Mouse (Mus musculus) limb, embryonic 12.5 days (tissue): ENCODE measurements at regions not wholly inside any gene's neighbourhood (a gene's known extent, or its start where the extent isn't known, plus 50 kb on each side); places are given as distances from the start of the nearest gene placed in this dataset.
"Not testable (repeated sequence)": the region's sequence is repeated elsewhere in the genome, so short reads cannot be mapped to it uniquely, and the experiment has no call there.

ENCODE experiments used
- ATAC-seq: fragments of 200-750 bp; cut with Nextera tagmentation; 2 replicates; pipeline ENCODE4 v1.8.0; 2017; ENCODE audit warnings: low read depth, moderate TSS enrichment; ENCODE audit not compliant: insufficient number of reproducible peaks, insufficient read depth, low FRiP score, low TSS enrichment
- H3K27ac ChIP-seq: fragments of 300-500 bp; sonication (generic); 2 replicates; pipeline ENCODE4 v1.5.1; 2016; ENCODE audit warnings: mild to moderate bottlenecking, moderate library complexity
- H3K27me3 ChIP-seq: fragments of 300-500 bp; sonication (generic); 2 replicates; pipeline ENCODE4 v1.6.1; 2016; ENCODE audit warnings: mild to moderate bottlenecking, moderate library complexity
- H3K36me3 ChIP-seq: fragments of 300-500 bp; sonication (generic); 2 replicates; pipeline ENCODE4 v1.6.1; 2016; ENCODE audit warnings: mild to moderate bottlenecking, moderate library complexity
- H3K4me1 ChIP-seq: fragments of 300-500 bp; sonication (generic); replicated peaks from 2 replicates; pipeline ENCODE4 v1.6.1; 2016
- H3K4me2 ChIP-seq: fragments of 300-500 bp; sonication (generic); 2 replicates; pipeline ENCODE4 v1.6.1; 2016; ENCODE audit warnings: mild to moderate bottlenecking, moderate library complexity
- H3K4me3 ChIP-seq: fragments of 300-500 bp; sonication (generic); replicated peaks from 2 replicates; pipeline ENCODE4 v1.5.1; 2016; ENCODE audit warnings: mild to moderate bottlenecking
- H3K9ac ChIP-seq: fragments of 300-500 bp; sonication (generic); replicated peaks from 2 replicates; pipeline ENCODE4 v1.6.1; 2016; ENCODE audit warnings: mild to moderate bottlenecking, moderate library complexity
- H3K9me3 ChIP-seq: fragments of 300-500 bp; sonication (generic); 2 replicates; pipeline ENCODE4 v1.6.1; 2016; ENCODE audit warnings: mild to moderate bottlenecking, moderate library complexity
- WGBS: fragments of 180-500 bp; shearing (Covaris S2); methylation state at CpG from one replicate; pipeline ENCODE4 v1.1.7; 2016; 5-methylcytosine and 5-hydroxymethylcytosine counted together

GRCm38 (mm10) chr7:73233539-73234158 lies 141.7 kb upstream of the Rgma start:
- ATAC-seq = no peak

GRCm38 (mm10) chr7:73238486-73238885 lies 136.8 kb upstream of the Rgma start:
- 0 out of 2 replicates have a peak, but pooled peaks cover 4% of the 10 kb centered on the region for H3K27me3 ChIP-seq
- WGBS = 40% methylated on average over 4 of the region's 4 CpGs
- ATAC-seq = no peak
- H3K9me3 ChIP-seq = no peaks in the 10 kb centered on the region
- no peak overlapping the region for H3K4me3 ChIP-seq
- no peak overlapping the region for H3K4me2 ChIP-seq
- no peaks in the 10 kb centered on the region for H3K36me3 ChIP-seq
- H3K4me1 ChIP-seq = no peaks in the 10 kb centered on the region
- no peak overlapping the region for H3K9ac ChIP-seq
- no peak overlapping the region for H3K27ac ChIP-seq

More at GRCm38 (mm10) chr7:73233539-73234158, 141.7 kb upstream of the Rgma start:
- Histone ChIP-seq H3K4me1 (no peaks in the 10 kb centered on the region), H3K9me3 (no peaks in the 10 kb centered on the region), H3K9ac (no peak overlapping the region), H3K27ac (no peak overlapping the region), H3K36me3 (no peaks in the 10 kb centered on the region), H3K4me2 (no peak overlapping the region), H3K4me3 (no peak overlapping the region), H3K27me3 (0 out of 2 replicates have a peak, but pooled peaks cover 4% of the 10 kb centered on the region)
- WGBS = 91% methylated on average over 8 of the region's 8 CpGs

- H3K27ac ChIP-seq = no peak overlapping the region
- ATAC-seq = 0 out of 2 replicates have a peak, but pooled peaks have one; percentile 56
- WGBS = 51% methylated on average over 9 of the region's 9 CpGs
Observed at GRCm38 (mm10) chr7:73243591-73244355, 131.5 kb upstream of the Rgma start.

GRCm38 (mm10) chr7:73245431-73245830 lies 129.9 kb upstream of the Rgma start:
- WGBS = 82% methylated on average over 2 of the region's 2 CpGs
- no peak overlapping the region for H3K27ac ChIP-seq
- H3K9me3 ChIP-seq = no peaks in the 10 kb centered on the region
- H3K4me2 ChIP-seq = no peak overlapping the region
- no peaks in the 10 kb centered on the region for H3K36me3 ChIP-seq
- no peaks in the 10 kb centered on the region for H3K4me1 ChIP-seq
- H3K9ac ChIP-seq = no peak overlapping the region
- ATAC-seq = no peak
- no peaks in the 10 kb centered on the region for H3K27me3 ChIP-seq
- no peak overlapping the region for H3K4me3 ChIP-seq

More at GRCm38 (mm10) chr7:73243591-73244355, 131.5 kb upstream of the Rgma start:
- no peak overlapping the region for H3K4me2 ChIP-seq
- no peaks in the 10 kb centered on the region for H3K4me1 ChIP-seq
- H3K4me3 ChIP-seq = no peak overlapping the region
- H3K9ac ChIP-seq = no peak overlapping the region
- H3K9me3 ChIP-seq = no peaks in the 10 kb centered on the region
- H3K36me3 ChIP-seq = no peaks in the 10 kb centered on the region
- H3K27me3 ChIP-seq = no peaks in the 10 kb centered on the region

GRCm38 (mm10) chr7:73250593-73250992 lies 124.7 kb upstream of the Rgma start:
- Histone ChIP-seq H3K4me3 (no peak overlapping the region), H3K36me3 (no peaks in the 10 kb centered on the region), H3K9me3 (no peaks in the 10 kb centered on the region), H3K27me3 (no peaks in the 10 kb centered on the region), H3K27ac (no peak overlapping the region), H3K4me1 (peaks cover 3% of the 10 kb centered on the region; the same call in 1 of the 2 replicates), H3K4me2 (no peak overlapping the region), H3K9ac (no peak overlapping the region)
- 35% methylated on average over 8 of the region's 8 CpGs for WGBS
- no peak for ATAC-seq

- no peaks in the 10 kb centered on the region for H3K9me3 ChIP-seq
- ATAC-seq = no peak
- no peak overlapping the region for H3K4me3 ChIP-seq
- no peak overlapping the region for H3K9ac ChIP-seq
- no peak overlapping the region for H3K4me2 ChIP-seq
- H3K36me3 ChIP-seq = no peaks in the 10 kb centered on the region
- peaks cover 3% of the 10 kb centered on the region; the same call in 1 of the 2 replicates for H3K4me1 ChIP-seq
- 85% methylated on average over 6 of the region's 6 CpGs for WGBS
- no peaks in the 10 kb centered on the region for H3K27me3 ChIP-seq
- no peak overlapping the region for H3K27ac ChIP-seq
Observed at GRCm38 (mm10) chr7:73251187-73251740, 124.0 kb upstream of the Rgma start.

GRCm38 (mm10) chr7:73254972-73255371 lies 120.3 kb upstream of the Rgma start:
- H3K4me2 ChIP-seq, H3K36me3 ChIP-seq, ATAC-seq, H3K9ac ChIP-seq, H3K4me3 ChIP-seq, H3K4me1 ChIP-seq, H3K27ac ChIP-seq, H3K9me3 ChIP-seq, H3K27me3 ChIP-seq: not testable (repeated sequence)
- 90% methylated on average over 7 of the region's 7 CpGs for WGBS

- no peak overlapping the region for H3K4me3 ChIP-seq
- H3K27ac ChIP-seq = no peak overlapping the region
- no peak for ATAC-seq
- H3K4me1 ChIP-seq = no peaks in the 10 kb centered on the region; the same call in 1 of the 2 replicates
- H3K36me3 ChIP-seq = no peaks in the 10 kb centered on the region
- WGBS = 84% methylated on average over 4 of the region's 4 CpGs
- H3K9ac ChIP-seq = no peak overlapping the region
- no peaks in the 10 kb centered on the region for H3K9me3 ChIP-seq
- H3K27me3 ChIP-seq = no peaks in the 10 kb centered on the region
- H3K4me2 ChIP-seq = no peak overlapping the region
Observed at GRCm38 (mm10) chr7:73260140-73260539, 115.2 kb upstream of the Rgma start.

- Histone ChIP-seq H3K9me3 (no peaks in the 10 kb centered on the region), H3K4me1 (no peaks in the 10 kb centered on the region; the same call in 1 of the 2 replicates), H3K27ac (no peak overlapping the region), H3K27me3 (no peaks in the 10 kb centered on the region), H3K4me3 (no peak overlapping the region), H3K4me2 (no peak overlapping the region), H3K9ac (no peak overlapping the region), H3K36me3 (no peaks in the 10 kb centered on the region)
- ATAC-seq = no peak
- 54% methylated on average over 5 of the region's 5 CpGs for WGBS
Observed at GRCm38 (mm10) chr7:73261750-73262149, 113.6 kb upstream of the Rgma start.

GRCm38 (mm10) chr7:73262526-73262925 lies 112.8 kb upstream of the Rgma start:
- no peaks in the 10 kb centered on the region for H3K27me3 ChIP-seq
- H3K9me3 ChIP-seq = no peaks in the 10 kb centered on the region
- H3K27ac ChIP-seq = no peak overlapping the region
- no peaks in the 10 kb centered on the region for H3K36me3 ChIP-seq
- H3K4me1 ChIP-seq = no peaks in the 10 kb centered on the region; the same call in 1 of the 2 replicates
- no peak overlapping the region for H3K9ac ChIP-seq
- ATAC-seq = no peak
- 42% methylated on average over 3 of the region's 3 CpGs for WGBS
- H3K4me2 ChIP-seq = no peak overlapping the region
- H3K4me3 ChIP-seq = no peak overlapping the region

GRCm38 (mm10) chr7:73269626-73270025 lies 105.7 kb upstream of the Rgma start:
- Histone ChIP-seq H3K36me3 (no peaks in the 10 kb centered on the region), H3K9me3 (no peaks in the 10 kb centered on the region), H3K4me3 (no peak overlapping the region), H3K27me3 (no peaks in the 10 kb centered on the region), H3K9ac (no peak overlapping the region), H3K27ac (no peak overlapping the region), H3K4me1 (no peaks in the 10 kb centered on the region), H3K4me2 (no peak overlapping the region)
- 86% methylated on average over 3 of the region's 3 CpGs for WGBS
- no peak for ATAC-seq
